Mouse (Mus musculus): ENCODE data around the gene Ror2.
"Not testable (repeated sequence)": the region's sequence is repeated elsewhere in the genome, so short reads cannot be mapped to it uniquely, and the experiment has no call there.

The Ror2 gene

GRCm38 (mm10) chr13:53285756-53286361, at the start of gene Ror2:
TSS of gene Ror2 (minus strand) at chr13:53286124.
- DNase-seq = peak in 1 of 2 experiments; percentile 4

GRCm38 (mm10) chr13:53333769-53334168, 47.8 kb upstream of the Ror2 start:
- no peak for DNase-seq

- no peak for DNase-seq
Observed at GRCm38 (mm10) chr13:53330246-53330645, 44.3 kb upstream of the Ror2 start.

- DNase-seq = no peak
Observed at GRCm38 (mm10) chr13:53325531-53325930, 39.6 kb upstream of the Ror2 start.

- no peak for DNase-seq
Observed at GRCm38 (mm10) chr13:53323661-53324060, 37.7 kb upstream of the Ror2 start.

- no peak for DNase-seq
Observed at GRCm38 (mm10) chr13:53320899-53321298, 35.0 kb upstream of the Ror2 start.

GRCm38 (mm10) chr13:53316515-53317295, 30.8 kb upstream of the Ror2 start:
- no peak for DNase-seq

GRCm38 (mm10) chr13:53315757-53316156, 29.8 kb upstream of the Ror2 start:
- not testable (repeated sequence) for DNase-seq

- DNase-seq = no peak
Observed at GRCm38 (mm10) chr13:53310442-53310841, 24.5 kb upstream of the Ror2 start.

GRCm38 (mm10) chr13:53309661-53310160, 23.8 kb upstream of the Ror2 start:
- no peak for DNase-seq

- DNase-seq = no peak
Observed at GRCm38 (mm10) chr13:53309148-53309547, 23.2 kb upstream of the Ror2 start.

- DNase-seq = no peak
Observed at GRCm38 (mm10) chr13:53306836-53307235, 20.9 kb upstream of the Ror2 start.

- no peak for DNase-seq
Observed at GRCm38 (mm10) chr13:53305256-53305655, 19.3 kb upstream of the Ror2 start.

- no peak for DNase-seq
Observed at GRCm38 (mm10) chr13:53302688-53303087, 16.8 kb upstream of the Ror2 start.

GRCm38 (mm10) chr13:53293065-53293464, 7.1 kb upstream of the Ror2 start:
- DNase-seq = no peak

GRCm38 (mm10) chr13:53292244-53292643, 6.3 kb upstream of the Ror2 start:
- no peak for DNase-seq

GRCm38 (mm10) chr13:53285261-53285755, 616 bp downstream of the Ror2 start:
- no peak for DNase-seq

GRCm38 (mm10) chr13:53284740-53285191, 1.2 kb downstream of the Ror2 start:
- no peak for DNase-seq

- DNase-seq = no peak
Observed at GRCm38 (mm10) chr13:53281604-53282396, 4.1 kb downstream of the Ror2 start.

GRCm38 (mm10) chr13:53278908-53279307, 7.0 kb downstream of the Ror2 start:
- DNase-seq = no peak

- DNase-seq = no peak
Observed at GRCm38 (mm10) chr13:53276381-53276780, 9.5 kb downstream of the Ror2 start.

- no peak for DNase-seq
Observed at GRCm38 (mm10) chr13:53275778-53276177, 10.1 kb downstream of the Ror2 start.

- no peak for DNase-seq
Observed at GRCm38 (mm10) chr13:53274771-53275170, 11.2 kb downstream of the Ror2 start.
